Mouse (Mus musculus): ENCODE measurements around the gene Mgat5. TPM values are rescaled to one million over a fixed set of nuclear protein-coding genes. Genes with fewer than 3 reads are reported as not detected.

Mgat5 gene
- polyA plus RNA-seq, 1 experiment from 2014 or later: 5.5 TPM

DNA sequence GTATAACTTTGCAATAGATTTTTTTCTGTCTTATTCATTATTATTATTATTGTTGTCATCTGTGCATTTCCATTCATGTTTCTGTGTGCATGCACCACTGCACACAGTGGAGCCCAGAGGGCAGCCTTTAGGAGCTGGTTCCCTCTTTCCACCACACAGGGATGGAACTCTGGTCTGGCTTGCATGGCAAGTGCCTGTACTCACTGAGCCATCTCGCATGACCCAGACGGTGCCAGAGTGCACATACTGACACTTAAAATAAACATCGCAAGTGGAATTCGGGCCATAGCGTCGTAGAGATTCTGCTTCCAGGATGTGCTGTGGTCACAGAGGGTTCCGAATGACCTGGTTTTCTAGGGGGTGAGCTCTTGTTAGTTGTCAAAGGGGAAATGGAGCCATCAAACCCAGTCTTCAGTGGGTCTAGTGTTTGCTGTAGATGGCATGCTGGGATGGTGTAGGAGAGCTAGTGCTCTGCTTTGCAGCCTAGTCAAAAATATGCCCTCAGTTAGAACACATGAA is 103.5 kb downstream of the Mgat5 start:
- Histone ChIP-seq H3K4me2 (replicated peaks) (no peak overlapping the region), H3K9me3 (replicated peaks) (no peaks in the 10 kb centered on the region), H3K36me3 (no peaks in the 10 kb centered on the region), H3K4me1 (0 out of 2 replicates have a peak, but pooled peaks cover 8% of the 10 kb centered on the region), H3K9ac (no peak overlapping the region), H3K4me3 (replicated peaks) (no peak overlapping the region), H3K27ac (replicated peaks) (no peak overlapping the region), H3K27me3 (no peaks in the 10 kb centered on the region)
- no peak for ATAC-seq (ENCODE audit: insufficient number of reproducible peaks, low FRiP score, low TSS enrichment, low read depth)
- 84% methylated on average over 7 of the region's 7 CpGs for WGBS

DNA sequence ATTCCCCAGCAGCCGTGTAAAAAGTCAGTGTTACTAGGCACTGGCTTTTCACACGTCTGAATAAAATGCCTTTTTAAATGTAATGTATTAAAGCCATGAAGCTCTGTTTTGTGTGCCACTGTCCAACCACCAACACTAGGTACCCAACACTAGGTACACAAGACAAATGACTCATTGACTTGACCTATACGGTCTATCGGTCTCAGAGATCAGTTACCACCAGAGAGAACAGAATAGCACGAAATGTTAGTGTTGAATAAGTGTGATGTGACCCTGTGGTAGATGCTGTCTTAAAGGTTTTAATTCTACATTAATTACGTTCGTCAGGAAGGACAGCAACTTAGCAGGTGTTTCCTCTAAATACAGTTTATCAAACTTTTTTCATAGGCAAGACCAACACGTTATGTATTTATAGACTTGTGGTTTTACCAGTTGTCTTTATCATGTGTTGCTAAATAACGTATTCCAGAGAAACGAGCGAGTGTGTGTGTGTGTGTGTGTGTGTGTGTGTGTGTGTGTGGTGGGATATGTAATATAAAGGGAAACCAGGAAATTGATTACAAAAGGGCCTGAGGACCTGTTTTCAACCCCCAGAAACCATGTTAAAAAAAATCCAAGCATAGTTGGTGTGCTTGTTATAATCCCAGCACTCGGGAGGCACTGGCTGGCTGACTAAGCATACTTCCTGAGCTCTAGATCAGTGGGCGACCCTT is 104.3 kb downstream of the Mgat5 start:
- Histone ChIP-seq H3K9ac (no peak overlapping the region), H3K4me1 (0 out of 2 replicates have a peak, but pooled peaks cover 11% of the 10 kb centered on the region), H3K36me3 (no peaks in the 10 kb centered on the region), H3K27ac (replicated peaks) (no peak overlapping the region), H3K4me2 (replicated peaks) (no peak overlapping the region), H3K27me3 (no peaks in the 10 kb centered on the region), H3K9me3 (replicated peaks) (no peaks in the 10 kb centered on the region), H3K4me3 (replicated peaks) (no peak overlapping the region)
- no peak for ATAC-seq (ENCODE audit: insufficient number of reproducible peaks, low FRiP score, low TSS enrichment, low read depth)
- 78% methylated on average over 13 of the region's 13 CpGs for WGBS

DNA sequence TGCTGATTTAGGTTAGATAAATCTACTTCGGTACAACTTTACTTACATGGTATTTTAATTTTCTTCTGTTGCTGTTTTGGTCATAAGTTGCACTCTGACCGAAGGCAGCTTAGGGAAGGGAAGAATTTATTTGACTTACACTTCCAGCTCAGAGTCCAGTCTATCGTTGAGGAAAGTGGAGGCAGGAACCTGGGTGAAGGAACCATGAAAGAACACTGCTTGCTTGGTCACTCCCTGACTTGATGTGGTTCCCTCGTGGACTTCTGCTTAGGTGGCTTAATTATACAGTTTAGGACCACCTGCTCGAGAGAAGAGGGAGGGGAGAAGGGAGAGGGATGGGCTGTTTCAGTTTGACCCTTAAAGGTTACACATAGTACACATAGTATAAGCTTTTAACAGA is 105.2 kb downstream of the Mgat5 start:
- no peaks in the 10 kb centered on the region for H3K27me3 ChIP-seq
- WGBS: 74% methylated on average over 5 of the region's 5 CpGs
- H3K4me3 ChIP-seq (replicated peaks): no peak overlapping the region
- 0 out of 2 replicates have a peak, but pooled peaks cover 14% of the 10 kb centered on the region for H3K4me1 ChIP-seq
- H3K9ac ChIP-seq: no peak overlapping the region
- no peak for ATAC-seq (ENCODE audit: insufficient number of reproducible peaks, low FRiP score, low TSS enrichment, low read depth)
- no peaks in the 10 kb centered on the region for H3K9me3 ChIP-seq (replicated peaks)
- no peak overlapping the region for H3K27ac ChIP-seq (replicated peaks)
- no peaks in the 10 kb centered on the region for H3K36me3 ChIP-seq
- H3K4me2 ChIP-seq (replicated peaks): no peak overlapping the region

DNA sequence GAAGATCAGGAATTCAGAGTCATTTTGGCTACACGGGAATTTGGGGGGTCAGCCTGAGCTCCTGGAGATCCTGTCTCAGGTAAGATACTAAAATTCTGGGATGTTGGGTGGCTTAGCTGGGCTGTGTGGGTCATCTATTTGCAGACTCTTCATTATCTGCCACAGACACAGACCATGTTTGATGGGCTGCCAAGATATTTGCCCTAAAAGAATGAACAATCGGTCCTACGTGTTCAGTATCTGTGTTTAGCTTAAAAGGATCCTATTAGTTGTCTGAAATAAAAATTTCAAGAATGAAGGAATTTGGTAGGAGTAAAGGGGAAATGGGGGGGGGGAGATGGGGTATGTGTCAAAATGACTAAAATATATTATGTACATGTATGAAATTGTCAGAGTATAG is 105.9 kb downstream of the Mgat5 start:
- H3K9ac ChIP-seq: no peak overlapping the region
- no peak for ATAC-seq (ENCODE audit: insufficient number of reproducible peaks, low FRiP score, low TSS enrichment, low read depth)
- H3K27me3 ChIP-seq: no peaks in the 10 kb centered on the region
- H3K4me2 ChIP-seq (replicated peaks): no peak overlapping the region
- H3K4me1 ChIP-seq: 0 out of 2 replicates have a peak, but pooled peaks cover 14% of the 10 kb centered on the region
- 81% methylated on average over 3 of the region's 3 CpGs for WGBS
- no peak overlapping the region for H3K27ac ChIP-seq (replicated peaks)
- no peak overlapping the region for H3K4me3 ChIP-seq (replicated peaks)
- H3K36me3 ChIP-seq: no peaks in the 10 kb centered on the region
- no peaks in the 10 kb centered on the region for H3K9me3 ChIP-seq (replicated peaks)

DNA sequence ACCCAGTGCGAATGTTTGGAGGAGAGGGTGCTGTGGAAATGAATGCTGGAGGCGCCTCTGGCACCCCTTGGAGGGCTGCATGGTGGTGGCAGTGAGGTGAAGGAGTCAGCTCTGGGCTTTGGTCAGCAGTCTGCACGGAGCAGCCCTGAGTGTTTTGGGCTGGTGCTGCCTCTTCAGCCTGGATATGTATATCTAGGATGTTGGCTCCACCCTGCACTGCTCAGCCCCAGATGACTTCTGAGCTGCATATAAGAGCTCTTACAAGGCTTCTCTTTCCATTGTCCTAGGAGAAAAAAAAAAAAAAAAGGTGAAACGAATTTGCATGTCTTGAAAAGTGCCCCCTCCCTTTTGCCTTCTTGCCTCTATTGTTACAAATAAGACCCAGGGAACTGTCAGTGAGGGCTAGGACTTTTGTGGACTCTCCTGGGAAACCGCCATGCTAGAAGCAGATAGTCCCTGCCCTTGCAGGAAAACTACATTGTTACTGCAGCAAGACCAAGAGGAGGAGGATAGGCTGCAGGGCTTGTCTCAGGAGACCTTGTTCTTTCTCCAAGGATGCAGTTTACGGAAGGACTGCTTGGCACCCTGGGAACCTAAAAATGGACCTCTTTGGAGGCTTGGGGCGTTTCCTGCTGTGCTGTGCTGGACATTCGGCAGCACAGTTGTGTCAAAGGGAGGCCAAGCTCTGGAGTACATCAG is 109.0 kb downstream of the Mgat5 start:
- Histone ChIP-seq H3K9me3 (replicated peaks) (no peaks in the 10 kb centered on the region), H3K4me3 (replicated peaks) (no peak overlapping the region), H3K9ac (no peak overlapping the region), H3K4me1 (0 out of 2 replicates have a peak, but pooled peaks cover 6% of the 10 kb centered on the region), H3K27me3 (no peaks in the 10 kb centered on the region), H3K36me3 (no peaks in the 10 kb centered on the region), H3K4me2 (replicated peaks) (no peak overlapping the region), H3K27ac (replicated peaks) (no peak overlapping the region)
- ATAC-seq (ENCODE audit: insufficient number of reproducible peaks, low FRiP score, low TSS enrichment, low read depth): no peak
- WGBS: 67% methylated on average over 8 of the region's 8 CpGs

DNA sequence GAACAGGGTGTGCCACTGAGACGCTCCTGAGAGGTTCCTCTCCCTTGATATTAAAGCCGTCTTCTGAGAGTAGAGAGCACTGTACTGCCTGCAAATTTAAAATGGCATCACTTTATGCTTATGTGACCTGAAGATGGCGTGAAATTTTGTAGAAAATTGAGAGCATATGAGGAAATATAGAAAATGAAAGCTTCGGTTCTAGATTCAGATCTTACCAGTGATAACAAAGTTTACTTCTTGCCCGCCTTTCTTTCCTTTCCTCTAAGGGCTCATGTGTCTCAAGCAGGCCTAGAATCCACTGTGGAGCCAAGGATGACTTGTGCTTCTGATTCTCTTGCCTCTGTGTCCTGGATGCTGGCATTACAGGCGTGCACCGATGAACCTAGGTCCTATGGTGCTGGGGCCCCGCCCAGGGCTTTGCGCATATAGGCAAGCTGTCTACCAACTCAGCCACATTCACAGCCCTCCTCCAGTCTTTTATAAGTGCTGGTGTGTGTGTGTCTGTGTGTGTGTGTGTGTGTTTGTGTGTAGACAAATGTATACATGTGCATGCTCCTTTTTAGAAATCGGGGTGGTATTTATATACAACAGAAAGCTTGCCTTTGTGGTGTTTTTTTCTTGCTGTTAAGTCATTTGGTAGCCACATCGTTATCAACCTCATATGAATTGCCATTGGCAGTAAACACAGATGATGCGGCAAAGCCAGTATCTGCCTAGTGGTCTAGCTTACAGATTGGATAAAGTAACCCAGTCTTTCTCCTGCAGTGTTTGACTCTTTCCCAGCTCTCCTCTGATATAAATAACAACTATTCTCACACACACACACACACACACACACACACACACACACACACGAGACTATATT is 111.2 kb downstream of the Mgat5 start:
- Histone ChIP-seq H3K4me2 (replicated peaks) (no peak overlapping the region), H3K36me3 (no peaks in the 10 kb centered on the region), H3K9ac (no peak overlapping the region), H3K27me3 (no peaks in the 10 kb centered on the region), H3K4me1 (0 out of 2 replicates have a peak, but pooled peaks cover 6% of the 10 kb centered on the region), H3K9me3 (replicated peaks) (no peaks in the 10 kb centered on the region), H3K4me3 (replicated peaks) (no peak overlapping the region), H3K27ac (replicated peaks) (no peak overlapping the region)
- ATAC-seq (ENCODE audit: insufficient number of reproducible peaks, low FRiP score, low TSS enrichment, low read depth): no peak
- 86% methylated on average over 13 of the region's 13 CpGs for WGBS

DNA sequence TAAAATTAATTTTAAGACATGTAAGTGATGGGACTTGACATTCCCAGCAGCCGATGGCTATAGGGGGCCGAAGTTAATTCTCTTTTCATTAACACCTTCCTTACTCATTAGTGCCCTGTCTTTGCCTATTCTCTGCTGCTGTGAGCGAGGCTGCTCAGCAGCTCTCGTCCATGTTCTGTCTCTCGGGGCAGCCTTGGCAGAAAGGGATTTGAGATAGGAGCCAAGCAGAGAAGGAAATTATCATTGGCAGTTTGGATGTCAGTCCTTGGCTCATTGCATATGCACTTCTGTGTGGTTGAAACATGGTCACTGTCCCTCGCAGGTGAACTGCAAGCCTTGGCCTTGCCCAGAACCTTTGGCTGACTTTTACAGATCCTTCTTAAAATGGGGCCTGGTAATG is 111.8 kb downstream of the Mgat5 start:
- no peak for ATAC-seq (ENCODE audit: insufficient number of reproducible peaks, low FRiP score, low TSS enrichment, low read depth)
- H3K4me3 ChIP-seq (replicated peaks): no peak overlapping the region
- no peak overlapping the region for H3K27ac ChIP-seq (replicated peaks)
- H3K9me3 ChIP-seq (replicated peaks): no peaks in the 10 kb centered on the region
- no peak overlapping the region for H3K9ac ChIP-seq
- no peaks in the 10 kb centered on the region for H3K36me3 ChIP-seq
- H3K4me1 ChIP-seq: peaks cover 6% of the 10 kb centered on the region; the same call in 1 of the 2 replicates
- no peak overlapping the region for H3K4me2 ChIP-seq (replicated peaks)
- 81% methylated on average over 6 of the region's 6 CpGs for WGBS
- no peaks in the 10 kb centered on the region for H3K27me3 ChIP-seq

DNA sequence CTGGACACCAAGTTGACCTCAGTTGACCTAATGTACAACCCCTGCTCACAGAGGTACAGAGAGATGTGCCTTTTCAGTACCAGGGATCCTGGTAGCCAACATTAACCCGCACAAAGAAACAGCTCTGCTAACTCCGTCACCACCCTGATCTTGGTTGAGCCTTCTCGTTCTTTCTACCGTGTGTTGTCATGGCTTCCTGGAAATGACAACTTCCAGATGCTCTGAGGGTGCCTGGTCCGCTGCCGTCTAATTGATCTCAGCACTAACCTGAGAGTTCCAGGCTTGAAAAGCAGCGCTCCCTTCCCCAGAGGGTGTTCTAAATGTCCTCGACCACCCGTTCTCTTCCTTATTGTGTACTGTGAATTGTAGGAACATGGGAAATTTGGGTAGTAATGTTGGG is 112.7 kb downstream of the Mgat5 start:
- Histone ChIP-seq H3K27ac (replicated peaks) (no peak overlapping the region), H3K4me1 (peaks cover 6% of the 10 kb centered on the region; the same call in 1 of the 2 replicates), H3K9ac (no peak overlapping the region), H3K9me3 (replicated peaks) (no peaks in the 10 kb centered on the region), H3K27me3 (no peaks in the 10 kb centered on the region), H3K4me2 (replicated peaks) (no peak overlapping the region), H3K4me3 (replicated peaks) (no peak overlapping the region), H3K36me3 (no peaks in the 10 kb centered on the region)
- WGBS: 45% methylated on average over 9 of the region's 9 CpGs
- ATAC-seq (ENCODE audit: insufficient number of reproducible peaks, low FRiP score, low TSS enrichment, low read depth): no peak

DNA sequence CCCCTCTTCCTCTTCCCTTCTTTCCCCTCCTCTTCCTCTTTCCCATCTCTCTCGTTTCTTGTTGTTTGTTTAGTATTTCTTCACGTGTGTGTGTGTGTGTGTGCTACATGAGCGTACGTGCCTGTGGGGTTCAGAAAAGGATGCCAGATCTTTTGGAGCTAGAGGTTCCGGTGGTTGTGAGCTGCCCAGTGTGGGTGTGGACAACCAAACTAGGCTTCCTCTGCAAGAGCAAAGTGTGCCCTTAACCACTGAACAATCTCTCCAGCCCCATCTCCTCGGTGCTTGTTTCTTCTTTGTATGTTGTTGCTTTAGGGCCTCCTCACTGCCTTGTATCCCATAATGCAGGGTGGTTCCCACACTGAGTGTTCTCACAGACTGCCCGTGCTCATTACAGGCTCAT is 113.7 kb downstream of the Mgat5 start:
- H3K9me3 ChIP-seq (replicated peaks): no peaks in the 10 kb centered on the region
- no peak for ATAC-seq (ENCODE audit: insufficient number of reproducible peaks, low FRiP score, low TSS enrichment, low read depth)
- no peak overlapping the region for H3K4me2 ChIP-seq (replicated peaks)
- H3K4me1 ChIP-seq: peaks cover 5% of the 10 kb centered on the region; the same call in 1 of the 2 replicates
- H3K4me3 ChIP-seq (replicated peaks): no peak overlapping the region
- no peak overlapping the region for H3K9ac ChIP-seq
- H3K27ac ChIP-seq (replicated peaks): no peak overlapping the region
- WGBS: 76% methylated on average over 7 of the region's 7 CpGs
- no peaks in the 10 kb centered on the region for H3K36me3 ChIP-seq
- no peaks in the 10 kb centered on the region for H3K27me3 ChIP-seq

DNA sequence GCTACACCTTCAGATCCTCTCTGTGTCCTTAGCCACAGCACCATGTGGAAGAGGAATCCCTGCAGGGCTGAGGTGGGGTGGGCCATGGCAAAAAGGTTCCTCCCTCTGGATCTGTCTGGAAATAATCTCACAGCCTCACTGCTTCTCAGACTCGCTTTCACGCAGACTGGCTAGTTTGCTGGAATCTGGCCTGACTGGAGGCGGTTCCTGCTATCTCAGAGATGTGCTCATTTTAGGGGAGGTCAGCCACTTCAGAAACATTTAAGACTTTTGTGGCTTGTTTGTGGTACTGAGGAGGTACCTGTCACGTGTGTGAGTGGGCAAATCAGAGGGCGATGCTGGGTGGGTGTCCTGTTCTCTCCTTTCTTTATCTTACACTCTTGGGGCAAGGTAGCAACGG is 115.0 kb downstream of the Mgat5 start:
- Histone ChIP-seq H3K27me3 (no peaks in the 10 kb centered on the region), H3K4me2 (replicated peaks) (no peak overlapping the region), H3K9ac (no peak overlapping the region), H3K27ac (replicated peaks) (no peak overlapping the region), H3K9me3 (replicated peaks) (no peaks in the 10 kb centered on the region), H3K4me1 (peaks cover under 1% of the 10 kb centered on the region; the same call in 1 of the 2 replicates), H3K4me3 (replicated peaks) (no peak overlapping the region), H3K36me3 (peaks cover 7% of the 10 kb centered on the region; the same call in 1 of the 2 replicates)
- 65% methylated on average over 6 of the region's 6 CpGs for WGBS
- no peak for ATAC-seq (ENCODE audit: insufficient number of reproducible peaks, low FRiP score, low TSS enrichment, low read depth)

DNA sequence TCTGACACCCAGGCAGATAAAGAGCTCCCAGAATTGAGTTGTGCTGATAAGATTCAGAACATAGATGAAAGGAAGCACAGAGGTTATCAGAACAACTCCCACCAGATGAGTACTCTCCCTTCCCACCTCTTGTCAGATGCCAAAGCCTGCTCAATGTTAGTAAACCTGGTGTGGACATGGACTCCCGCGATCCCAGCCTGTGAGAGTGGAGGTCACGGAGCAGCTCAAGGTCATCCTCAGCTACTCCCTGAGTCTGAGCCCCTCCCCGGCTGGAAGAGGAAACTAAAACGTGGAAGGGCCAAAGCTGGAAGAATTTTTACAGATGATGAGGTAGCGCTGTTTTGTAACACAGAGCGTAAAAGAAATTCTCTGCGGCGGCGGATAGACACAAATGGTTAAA is 116.1 kb downstream of the Mgat5 start:
- Histone ChIP-seq H3K9ac (no peak overlapping the region), H3K27ac (replicated peaks) (no peak overlapping the region), H3K27me3 (no peaks in the 10 kb centered on the region), H3K9me3 (replicated peaks) (no peaks in the 10 kb centered on the region), H3K4me2 (replicated peaks) (no peak overlapping the region), H3K4me1 (no peaks in the 10 kb centered on the region; the same call in 1 of the 2 replicates), H3K36me3 (peaks cover 7% of the 10 kb centered on the region; the same call in 1 of the 2 replicates), H3K4me3 (replicated peaks) (no peak overlapping the region)
- no peak for ATAC-seq (ENCODE audit: insufficient number of reproducible peaks, low FRiP score, low TSS enrichment, low read depth)
- 82% methylated on average over 10 of the region's 10 CpGs for WGBS

Measured in embryonic facial prominence, embryonic 15.5 days (tissue).